Mouse (Mus musculus): ENCODE results near the gene Amot.
A peak's percentile ranks its signal among the peaks of the same experiment; 100 is the strongest.

The Amot gene

GRCm38 (mm10) chrX:145479942-145480341 is 25.0 kb downstream of the Amot start:
- no peak for DNase-seq (ENCODE audit: low spot score)

DNA sequence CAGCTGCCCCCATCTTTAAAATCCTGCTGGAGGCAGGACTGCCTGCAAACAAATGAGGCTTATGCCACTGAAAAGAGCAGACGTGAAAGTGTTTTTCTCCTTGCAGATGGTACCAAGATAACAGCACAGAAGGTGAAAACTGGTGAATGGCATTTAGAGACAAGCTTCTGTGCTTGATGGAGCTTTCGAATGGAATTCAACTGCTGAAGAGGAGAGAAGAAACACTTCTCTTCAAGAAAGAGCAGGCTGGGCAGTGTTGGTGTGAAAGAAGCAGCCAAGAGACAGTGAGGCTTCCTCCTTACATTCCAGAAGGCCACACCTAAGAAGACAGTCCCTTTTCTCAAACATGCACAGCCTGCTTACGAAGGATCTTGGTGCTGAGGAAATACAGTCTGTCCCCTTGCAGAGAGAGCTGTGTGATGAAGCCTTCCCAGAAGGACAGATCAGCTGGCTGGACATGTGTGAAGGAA is 27.2 kb downstream of the Amot start:
- no peak for DNase-seq (ENCODE audit: low spot score)

- no peak for DNase-seq (ENCODE audit: low spot score)
These were observed 27.8 kb downstream of the Amot start for GRCm38 (mm10) chrX:145477003-145477724.

DNA sequence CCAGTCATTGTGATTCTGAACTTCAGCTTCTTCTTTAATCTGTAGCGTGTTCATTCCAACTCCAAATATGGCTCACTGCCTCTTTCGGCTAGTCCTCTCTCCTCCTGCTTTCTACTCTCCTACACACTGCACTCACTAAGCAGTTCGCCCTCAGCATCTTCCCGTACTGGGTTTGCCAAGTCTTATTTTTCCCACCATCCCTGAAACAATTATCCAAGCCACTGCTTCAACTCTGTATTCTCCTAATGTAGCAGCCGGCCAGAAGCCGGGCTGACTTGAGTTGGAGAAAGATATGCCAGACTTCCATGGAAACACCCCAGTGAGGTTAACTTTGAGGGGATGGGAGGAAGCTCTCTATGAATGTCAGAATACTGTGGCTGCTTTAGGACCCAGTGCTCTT is 36.7 kb downstream of the Amot start:
- no peak for DNase-seq (ENCODE audit: low spot score)

- DNase-seq (ENCODE audit: low spot score): no peak
These were observed 41.5 kb downstream of the Amot start for GRCm38 (mm10) chrX:145463524-145463923.

DNA sequence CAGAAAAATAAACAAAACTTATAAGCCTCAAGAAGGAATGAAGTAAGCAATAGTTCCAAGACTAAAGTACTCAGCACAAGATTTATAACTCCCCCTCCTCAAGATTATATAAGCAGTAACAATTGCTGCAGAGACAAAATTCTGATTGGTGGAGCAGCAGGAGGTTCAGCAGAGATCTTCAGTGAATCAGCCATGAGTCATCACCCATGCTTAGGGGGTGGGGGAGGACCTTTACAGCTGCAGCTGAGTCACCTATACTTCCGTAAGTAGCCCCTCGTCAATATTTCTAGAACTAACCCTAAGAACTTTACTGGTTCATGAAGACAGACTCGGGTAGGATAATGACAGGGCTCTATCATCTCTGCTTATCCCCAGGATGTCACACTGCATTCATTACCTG is 43.6 kb downstream of the Amot start:
- DNase-seq (ENCODE audit: low spot score): no peak

DNA sequence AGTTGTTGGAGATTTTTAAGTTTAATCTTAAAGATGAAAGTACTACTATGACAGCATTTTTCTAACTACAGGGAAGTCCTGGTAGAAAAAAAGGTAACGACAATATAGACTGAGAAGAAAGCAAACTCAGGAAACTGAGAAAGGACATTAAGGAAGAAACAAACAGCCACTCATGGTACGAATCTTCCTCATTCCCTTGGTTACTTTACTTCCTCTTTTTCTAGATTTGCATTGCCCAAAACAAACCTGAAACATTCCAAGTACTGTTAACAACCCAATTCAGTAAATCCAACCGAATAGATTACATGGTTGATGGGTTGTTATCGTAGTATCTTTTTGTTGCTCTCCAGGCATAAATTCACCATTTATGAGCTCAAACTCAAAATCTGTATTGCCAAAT is 48.7 kb downstream of the Amot start:
- DNase-seq (ENCODE audit: low spot score): no peak

DNA sequence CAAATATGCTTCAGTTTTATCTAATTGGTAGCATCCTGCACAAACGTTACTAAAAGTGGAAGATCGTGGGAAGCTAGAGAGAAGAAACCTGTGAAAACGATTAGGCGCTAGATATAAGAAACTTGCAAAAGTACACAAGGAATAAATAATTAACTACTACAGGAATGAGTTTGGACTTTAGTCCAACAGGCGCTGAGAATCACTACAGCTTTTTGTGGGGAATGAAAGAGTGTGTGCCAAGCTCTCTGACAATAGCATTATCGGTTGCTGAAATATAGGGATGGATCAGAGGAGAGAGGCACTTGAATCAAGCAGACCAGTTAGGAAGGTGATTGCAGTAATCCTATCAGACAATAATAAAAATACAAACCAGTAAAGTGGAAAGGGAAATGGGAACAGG is 49.4 kb downstream of the Amot start:
- DNase-seq (ENCODE audit: low spot score): no peak

DNA sequence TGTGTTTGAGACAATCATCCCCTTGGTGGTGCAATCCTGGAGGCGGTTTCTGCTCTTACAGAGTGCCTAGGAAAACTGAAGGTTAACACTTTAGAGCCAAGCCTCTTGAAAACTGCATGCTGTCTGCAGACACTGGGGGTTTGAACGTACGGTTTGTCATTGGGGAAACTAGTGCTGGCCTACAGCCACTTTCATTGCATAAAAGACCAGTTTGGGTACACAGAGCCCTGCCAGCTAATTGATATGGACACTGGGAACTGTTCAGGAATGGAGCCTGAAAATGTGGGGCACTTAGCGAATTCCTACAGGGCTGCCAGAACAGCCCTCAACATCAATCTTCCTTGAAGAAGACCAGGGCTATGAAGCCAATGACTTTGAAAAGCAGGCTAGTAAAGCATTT is 50.2 kb downstream of the Amot start:
- DNase-seq (ENCODE audit: low spot score): no peak

DNA sequence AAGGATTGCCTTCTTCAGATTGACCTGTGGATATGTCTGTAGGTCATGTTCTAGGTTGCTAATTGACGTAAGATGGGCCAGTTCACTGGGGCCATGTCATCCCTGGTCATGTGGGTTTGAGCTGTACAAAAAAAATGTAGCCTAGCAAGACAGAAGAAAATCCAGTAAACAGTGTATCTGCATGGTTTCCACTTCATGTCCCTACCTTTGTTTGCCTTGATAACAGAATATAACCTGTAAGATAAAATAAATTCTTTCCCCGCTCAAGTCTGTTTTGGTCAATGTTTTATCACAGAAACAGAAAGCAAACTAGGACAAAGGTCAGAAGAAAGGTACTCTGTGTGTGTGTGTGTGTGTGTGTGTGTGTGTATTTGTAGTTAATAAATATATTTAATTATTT is 63.5 kb downstream of the Amot start:
- DNase-seq (ENCODE audit: low spot score): no peak

DNA sequence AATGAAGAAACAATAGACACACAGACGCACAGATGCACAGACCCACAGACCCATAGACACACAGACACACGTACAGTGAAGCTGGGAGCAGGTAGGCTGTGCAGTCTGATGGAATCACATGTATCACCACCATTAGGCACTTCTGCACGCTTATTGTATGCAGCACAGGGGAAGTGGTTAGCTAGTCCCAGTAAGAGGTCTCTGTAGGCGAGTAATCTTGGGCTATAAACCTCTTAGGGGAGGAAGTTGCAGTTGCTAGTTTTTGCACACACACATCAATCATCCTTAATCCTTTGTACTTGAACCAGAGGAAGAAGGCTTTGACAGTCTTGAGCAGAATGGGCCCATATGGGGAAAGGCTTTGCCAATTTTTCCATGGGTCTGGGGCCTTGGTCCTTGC is 71.3 kb downstream of the Amot start:
- DNase-seq (ENCODE audit: low spot score): no peak

- peak; percentile 8 for DNase-seq (ENCODE audit: low spot score)
These were observed 74.0 kb downstream of the Amot start for GRCm38 (mm10) chrX:145430836-145431570.

DNA sequence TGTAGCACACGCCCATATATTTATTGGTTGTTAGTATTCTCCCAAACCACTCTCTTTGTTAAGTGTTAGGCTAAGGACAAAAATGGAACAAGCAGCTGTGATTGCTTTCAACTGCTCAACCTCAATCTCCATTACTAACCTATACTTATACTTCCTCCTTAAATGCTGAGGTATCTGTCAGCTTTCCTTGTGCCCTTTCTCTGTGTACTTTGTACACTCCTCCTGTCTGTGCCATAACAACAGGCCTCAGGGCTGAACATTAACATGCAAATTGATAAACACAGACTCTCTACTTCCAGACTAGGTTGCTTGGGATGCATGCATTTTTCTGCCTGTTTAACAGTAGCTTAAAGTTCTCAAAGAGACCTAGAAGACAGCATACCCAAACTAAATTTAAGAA is 76.2 kb downstream of the Amot start:
- no peak for DNase-seq (ENCODE audit: low spot score)

- DNase-seq (ENCODE audit: low spot score): no peak
These were observed 81.0 kb downstream of the Amot start for GRCm38 (mm10) chrX:145424026-145424425.

DNA sequence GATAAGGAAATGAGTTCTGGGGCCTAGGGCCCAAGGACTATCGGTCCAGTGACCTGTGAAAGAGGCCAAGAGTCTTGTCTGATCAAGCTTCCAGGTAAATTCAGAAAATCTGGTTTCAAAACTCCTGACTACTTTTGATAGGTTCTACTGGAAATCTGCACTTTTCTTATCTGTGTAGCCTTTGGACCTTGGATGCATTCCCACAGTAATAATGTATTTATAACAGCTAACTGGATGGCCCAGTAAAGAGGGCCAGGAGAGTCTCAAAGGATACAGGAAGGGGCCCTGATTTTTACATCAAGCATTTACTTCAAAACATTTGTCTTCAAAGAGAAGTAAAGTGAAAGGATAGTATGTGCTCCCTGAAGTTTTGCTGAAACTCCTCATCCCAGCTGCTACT is 90.7 kb downstream of the Amot start:
- no peak for DNase-seq (ENCODE audit: low spot score)

DNA sequence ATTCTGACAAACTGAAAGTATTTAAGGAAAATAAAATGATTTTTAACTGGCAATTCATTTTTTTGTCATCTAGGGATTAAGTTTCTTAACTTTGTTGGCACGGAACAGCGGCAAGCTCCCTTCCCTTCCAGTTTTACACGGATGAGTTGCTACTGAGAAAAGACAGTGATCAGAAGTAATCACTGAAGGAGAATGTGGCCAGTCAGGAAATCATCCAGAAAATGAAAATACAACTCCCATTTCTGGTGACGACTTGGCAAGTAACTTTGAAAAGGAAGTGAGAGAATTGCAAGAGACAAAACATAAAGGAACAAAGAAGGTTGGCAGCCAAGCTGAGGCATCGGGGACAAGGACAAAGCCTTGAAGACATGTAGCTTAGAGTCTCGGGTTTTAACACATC is 93.6 kb downstream of the Amot start:
- DNase-seq (ENCODE audit: low spot score): no peak

DNA sequence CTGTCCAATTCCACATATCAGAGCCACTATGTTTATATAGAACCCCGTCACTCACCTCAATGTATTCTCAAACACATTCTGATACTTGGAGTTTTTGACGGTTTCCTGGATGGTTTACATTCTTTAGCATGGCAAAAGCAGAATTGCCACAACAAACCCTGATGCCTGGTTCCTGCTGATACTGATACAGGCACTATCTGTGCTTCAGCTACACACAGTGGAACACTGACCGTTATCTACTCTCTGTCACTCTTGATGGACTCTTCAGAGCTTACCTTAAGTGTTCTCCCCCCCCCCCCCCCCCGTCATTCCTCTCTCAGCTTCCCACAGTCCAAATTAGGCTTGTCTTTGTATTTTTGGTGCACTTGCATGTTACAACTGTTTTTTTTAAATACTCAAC is 98.9 kb downstream of the Amot start:
- no peak for DNase-seq (ENCODE audit: low spot score)

- DNase-seq (ENCODE audit: low spot score): peak; percentile 8
These were observed 103.1 kb downstream of the Amot start for GRCm38 (mm10) chrX:145401926-145402325.

DNA sequence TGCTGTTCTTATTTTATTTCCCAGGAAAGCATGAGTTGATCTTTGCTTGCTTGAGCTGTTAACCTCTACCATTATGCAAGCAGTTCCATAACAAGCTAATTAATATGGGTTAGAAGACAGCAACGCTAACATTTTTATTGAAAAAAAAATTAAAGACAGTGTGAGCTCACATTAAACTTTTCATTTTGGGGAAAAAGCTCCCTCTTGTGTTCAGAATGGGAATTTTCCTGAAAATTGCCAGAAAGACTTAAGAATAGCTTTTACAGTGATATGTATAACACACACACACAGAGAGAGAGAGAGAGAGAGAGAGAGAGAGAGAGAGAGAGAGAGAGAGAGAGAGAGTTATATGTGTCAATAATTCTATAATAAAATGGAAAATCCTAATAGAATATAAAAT is 105.7 kb downstream of the Amot start:
- DNase-seq (ENCODE audit: low spot score): peak; percentile 68

Measured in embryo, embryonic 10.5 days (tissue).